Mouse (Mus musculus): ENCODE results near the gene Mif4gd. TPM values are rescaled to one million over a fixed set of nuclear protein-coding genes. Genes with fewer than 3 reads are reported as not detected.

Mif4gd gene
- polyA plus RNA-seq, 1 experiment from 2014 or later, result 47.4 TPM

- no peak for DNase-seq (ENCODE audit: low read depth, low spot score)
- TF ChIP-seq CTCF (IDR thresholded peaks at IDR 0.05), result no peak
- CTCF ChIA-PET, result interaction anchor here (1.2 to 1.4 kb wide), 2 partner anchors 12 to 79 kb away, joined by 3 to 5 read pairs; no protein-coding TSS in a partner anchor
- no peaks in the 10 kb centered on the region for H3K27me3 ChIP-seq
- ATAC-seq, result no peak
- POLR2A ChIA-PET, result no interaction called here
- in situ Hi-C loops (cut with MboI; ENCODE audit: low pct_unique_long_range_greater_than_20kb), result loop anchor here (5.0 kb wide), 1 partner anchor 177 kb away; the partner anchor contains the start of genes Caskin2 and Tsen54
Observed at GRCm38 (mm10) chr11:115635484-115635883, 22.7 kb upstream of the Mif4gd start.

DNA sequence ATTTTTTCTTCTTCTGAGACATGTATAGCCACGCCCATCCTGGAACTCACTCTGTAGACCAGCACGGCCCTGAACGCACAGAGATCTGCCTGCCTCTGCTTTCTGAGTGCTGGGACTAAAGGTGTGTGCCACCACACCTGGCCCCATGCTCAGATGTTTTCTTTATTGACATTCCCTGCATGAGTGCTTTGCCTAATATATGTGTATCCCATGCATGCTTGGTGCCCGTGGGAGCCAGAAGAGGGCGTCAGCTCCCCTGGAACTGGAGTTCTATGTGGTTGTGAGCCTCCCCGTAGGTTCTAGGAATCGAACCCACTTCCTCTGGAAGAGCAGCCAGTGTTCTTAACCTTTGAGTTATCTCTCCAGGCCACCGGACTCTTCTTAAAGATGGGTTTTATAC is 22.3 kb upstream of the Mif4gd start:
- POLR2A ChIA-PET, result no interaction called here
- ATAC-seq, result no peak

GRCm38 (mm10) chr11:115634109-115634508 is 21.3 kb upstream of the Mif4gd start:
- in situ Hi-C loops (cut with MboI; ENCODE audit: low pct_unique_long_range_greater_than_20kb), result no loop called here
- ChIA-PET POLR2A (no interaction called here), CTCF (interaction anchor here (1.2 to 1.5 kb wide), 3 partner anchors 13 to 81 kb away, joined by 3 to 5 read pairs (median 3); no protein-coding TSS in a partner anchor)
- ATAC-seq (no peak), DNase-seq (ENCODE audit: low read depth, low spot score) (no peak)
- H3K27me3 ChIP-seq, result no peaks in the 10 kb centered on the region
- no peak for TF ChIP-seq CTCF (IDR thresholded peaks at IDR 0.05)

More for the DNA sequence above, 22.3 kb upstream of the Mif4gd start:
- DNase-seq (ENCODE audit: low read depth, low spot score), result no peak
- TF ChIP-seq CTCF (IDR thresholded peaks at IDR 0.05), result no peak
- CTCF ChIA-PET, result interaction anchor here (1.2 to 1.4 kb wide), 2 partner anchors 12 to 80 kb away, joined by 3 to 5 read pairs; no protein-coding TSS in a partner anchor
- in situ Hi-C loops (cut with MboI; ENCODE audit: low pct_unique_long_range_greater_than_20kb), result loop anchor here (5.0 kb wide), 1 partner anchor 177 kb away; the partner anchor contains the start of genes Caskin2 and Tsen54
- no peaks in the 10 kb centered on the region for H3K27me3 ChIP-seq

DNA sequence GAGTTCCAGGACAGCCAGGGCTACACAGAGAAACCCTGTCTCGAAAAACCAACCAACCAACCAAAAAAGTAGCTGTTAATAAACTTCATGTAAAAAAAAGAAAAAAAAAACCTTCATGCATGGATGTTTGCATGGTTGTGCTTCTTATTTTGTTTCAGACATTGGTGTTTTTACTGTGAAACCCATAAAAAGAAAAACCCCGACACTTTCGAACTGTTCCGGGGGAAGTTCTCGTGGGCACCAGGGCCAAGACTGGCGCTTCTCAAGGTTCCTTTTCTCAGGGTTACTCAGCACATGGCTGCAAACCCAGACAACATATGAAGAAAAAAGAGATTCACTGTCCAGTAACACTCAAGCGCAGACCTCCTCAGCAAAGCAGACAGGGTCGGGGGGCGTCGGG is 20.1 kb upstream of the Mif4gd start:
- CTCF ChIA-PET, result interaction anchor here (1.7 to 2.6 kb wide), 5 partner anchors 14 to 85 kb away, joined by 6 to 23 read pairs (median 8); no protein-coding TSS in a partner anchor
- DNase-seq (ENCODE audit: low read depth, low spot score) (no peak), ATAC-seq (no peak)
- no peaks in the 10 kb centered on the region for H3K27me3 ChIP-seq
- in situ Hi-C loops (cut with MboI; ENCODE audit: low pct_unique_long_range_greater_than_20kb), result no loop called here
- POLR2A ChIA-PET, result no interaction called here
- TF ChIP-seq CTCF (IDR thresholded peaks at IDR 0.05), result no peak

- TF ChIP-seq CTCF (IDR thresholded peaks at IDR 0.05), result no peak
- no peak for ATAC-seq
- no peak for DNase-seq (ENCODE audit: low read depth, low spot score)
- in situ Hi-C loops (cut with MboI; ENCODE audit: low pct_unique_long_range_greater_than_20kb), result no loop called here
- ChIA-PET POLR2A (no interaction called here), CTCF (interaction anchor here (1.2 to 2.6 kb wide), 9 partner anchors 9 to 85 kb away, joined by 4 to 23 read pairs (median 8); partner anchors contain the start of gene Mif4gd)
- H3K27me3 ChIP-seq, result no peaks in the 10 kb centered on the region
Observed at GRCm38 (mm10) chr11:115632247-115632646, 19.5 kb upstream of the Mif4gd start.

GRCm38 (mm10) chr11:115631505-115631890 is 18.7 kb upstream of the Mif4gd start:
- H3K27me3 ChIP-seq, result no peaks in the 10 kb centered on the region
- ChIA-PET POLR2A (interaction anchor here (0.6 kb wide), 1 partner anchor 267 kb away, joined by 3 read pairs; no protein-coding TSS in a partner anchor), CTCF (interaction anchor here (1.2 to 2.6 kb wide), 10 partner anchors 10 to 86 kb away, joined by 4 to 23 read pairs (median 7); partner anchors contain the start of gene Mif4gd)
- DNase-seq (ENCODE audit: low read depth, low spot score), result no peak
- in situ Hi-C loops (cut with MboI; ENCODE audit: low pct_unique_long_range_greater_than_20kb), result no loop called here
- TF ChIP-seq CTCF (IDR thresholded peaks at IDR 0.05), result peak; percentile 75
- ATAC-seq, result no peak

- in situ Hi-C loops (cut with MboI; ENCODE audit: low pct_unique_long_range_greater_than_20kb), result no loop called here
- TF ChIP-seq CTCF (IDR thresholded peaks at IDR 0.05), result no peak
- ATAC-seq (no peak), DNase-seq (ENCODE audit: low read depth, low spot score) (no peak)
- ChIA-PET POLR2A (interaction anchor here (0.6 kb wide), 1 partner anchor 267 kb away, joined by 3 read pairs; no protein-coding TSS in a partner anchor), CTCF (interaction anchor here (1.2 to 2.6 kb wide), 10 partner anchors 11 to 87 kb away, joined by 4 to 23 read pairs (median 7); partner anchors contain the start of gene Mif4gd)
- H3K27me3 ChIP-seq, result no peaks in the 10 kb centered on the region
Observed at GRCm38 (mm10) chr11:115630532-115631504, 18.0 kb upstream of the Mif4gd start.

DNA sequence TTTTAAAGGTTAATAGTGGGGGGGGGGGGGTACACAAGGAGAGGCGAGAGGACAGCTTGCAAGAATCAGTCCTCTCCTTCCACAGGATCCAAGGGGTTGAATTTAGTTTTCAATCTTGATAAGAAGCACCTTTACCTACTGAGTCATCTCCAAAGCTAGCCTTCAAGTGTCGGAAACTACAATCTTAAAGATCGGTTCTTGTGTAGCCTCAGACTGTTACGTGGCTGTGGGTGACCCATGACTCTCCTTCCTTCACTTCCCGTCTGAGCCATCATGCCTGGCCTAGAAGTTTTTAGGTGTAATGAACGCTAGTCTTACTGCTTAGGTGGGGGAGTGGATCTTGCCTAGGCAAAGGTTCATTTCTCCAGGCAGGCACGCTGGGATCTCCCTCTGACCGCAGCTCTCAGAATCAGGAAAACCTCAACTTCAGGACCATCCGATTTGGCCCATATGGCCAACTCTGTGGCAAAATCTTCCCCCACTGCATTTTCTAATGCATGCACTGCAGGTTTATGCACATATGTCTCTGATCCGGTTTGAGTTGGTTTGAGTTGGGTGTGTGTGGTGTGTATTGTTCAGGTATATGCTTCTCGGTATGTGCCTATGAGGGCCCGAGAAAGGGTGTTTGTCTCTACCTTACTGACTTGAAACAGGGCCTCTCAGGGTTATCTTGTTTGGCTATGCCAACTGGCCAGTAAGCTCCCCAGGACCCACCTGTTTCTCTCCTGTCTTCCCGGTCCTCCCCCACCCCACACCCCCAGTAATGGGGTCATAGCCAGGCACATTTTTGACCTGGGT is 17.2 kb upstream of the Mif4gd start:
- ChIA-PET CTCF (interaction anchor here (1.3 to 1.5 kb wide), 2 partner anchors 79 kb away, joined by 3 to 4 read pairs; partner anchors contain the start of gene Grb2), POLR2A (interaction anchor here (0.6 kb wide), 2 partner anchors 15 to 185 kb away, joined by 3 to 5 read pairs; no protein-coding TSS in a partner anchor)
- no peak for TF ChIP-seq CTCF (IDR thresholded peaks at IDR 0.05)
- ATAC-seq (no peak), DNase-seq (ENCODE audit: low read depth, low spot score) (no peak)
- in situ Hi-C loops (cut with MboI; ENCODE audit: low pct_unique_long_range_greater_than_20kb), result no loop called here
- H3K27me3 ChIP-seq, result no peaks in the 10 kb centered on the region

- no peak for TF ChIP-seq CTCF (IDR thresholded peaks at IDR 0.05)
- no peak for ATAC-seq
- no peak for DNase-seq (ENCODE audit: low read depth, low spot score)
- POLR2A ChIA-PET, result interaction anchor here (0.7 to 1.8 kb wide), 4 partner anchors 15 to 205 kb away, joined by 4 to 7 read pairs (median 5); partner anchors contain the start of gene Mif4gd
- in situ Hi-C loops (cut with MboI; ENCODE audit: low pct_unique_long_range_greater_than_20kb), result no loop called here
- H3K27me3 ChIP-seq, result no peaks in the 10 kb centered on the region
- CTCF ChIA-PET, result interaction anchor here (1.0 to 1.5 kb wide), 2 partner anchors 80 to 86 kb away, joined by 3 to 4 read pairs; partner anchors contain the start of gene Grb2
Observed at GRCm38 (mm10) chr11:115628465-115629101, 15.8 kb upstream of the Mif4gd start.
